15 mouse cellular contexts compared by ENCODE assay signal in the genomic region with DNA sequence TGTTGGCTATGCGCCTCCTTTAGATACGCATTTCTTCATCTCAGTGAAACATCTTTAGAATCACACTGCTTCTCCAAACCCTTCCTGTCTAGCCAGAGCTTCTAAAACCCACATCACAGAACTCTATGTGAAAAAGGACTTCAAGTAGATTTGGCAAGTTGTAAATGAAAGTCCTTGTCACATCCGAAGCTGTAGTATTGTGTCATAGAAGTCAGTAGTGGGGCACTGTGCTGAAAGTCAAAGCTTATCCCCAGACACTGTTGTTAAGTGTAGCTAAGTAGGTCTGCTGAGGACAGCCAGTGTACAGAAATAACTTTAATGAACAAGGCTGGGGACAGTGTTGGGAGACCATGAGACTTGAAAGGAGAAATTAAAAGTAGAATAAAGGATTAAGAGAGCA.
DNase-seq lines count a peak whose midpoint lies in the region; ATAC-seq and TF ChIP-seq lines count a peak whose summit lies in the region.
"Had no signal": no experiment of that assay in that cellular context is flagged by ENCODE, and none has a peak within 500 bp of the region (broad histone marks: within the 10 kb centered on the region; RNA-seq: fewer than 3 reads in every experiment).

No protein-coding gene starts in this region.

- no peak overlapping the region for H3K9ac ChIP-seq in heart, adult 2 months (ENCODE audit: low read depth, low read length)
- H3K9ac ChIP-seq in heart, embryonic 11.5 days (ENCODE audit: low read depth, low read length): no peak overlapping the region
- no peak overlapping the region for H3K9ac ChIP-seq in kidney, embryonic 15.5 days
- H3K9ac ChIP-seq: liver, embryonic 12.5 days had no signal

- intact Hi-C loops in heart, adult 2 months (cut with DNase I): loop anchor here (5.0 kb wide), 2 partner anchors 37 to 138 kb away; no protein-coding TSS in a partner anchor

- ATAC-seq in heart, embryonic 11.5 days (replicated peaks; ENCODE audit: insufficient number of reproducible peaks, low FRiP score, low TSS enrichment): no peak
- no peak for ATAC-seq in kidney, embryonic 15.5 days (replicated peaks; ENCODE audit: low FRiP score)
- ATAC-seq: liver, embryonic 12.5 days had no signal

- WGBS in heart, adult 2 months: 41% methylated on average over 3 of the region's 3 CpGs
- WGBS in heart, embryonic 11.5 days (ENCODE audit: insufficient replicate concordance): 65% methylated on average over 3 of the region's 3 CpGs
- 82% methylated on average over 3 of the region's 3 CpGs for WGBS in kidney, embryonic 15.5 days

- H3K27ac ChIP-seq in heart, adult 2 months: peak overlapping the region; percentile 68
- H3K27ac ChIP-seq in heart, embryonic 11.5 days (ENCODE audit: low read depth, low read length): no peak overlapping the region
- H3K27ac ChIP-seq in kidney, embryonic 15.5 days: peak overlapping the region; percentile 57
- H3K27ac ChIP-seq: hindbrain, embryonic 10.5 days; layer of hippocampus, adult 2 months; liver, embryonic 12.5 days had no signal

- no peak for TF ChIP-seq POLR2A in heart, adult 2 months (IDR thresholded peaks at IDR 0.05; ENCODE audit: insufficient read depth, low read depth, low read length)
- TF ChIP-seq POLR2A in brain, embryonic 14.5 days (IDR thresholded peaks at IDR 0.05; ENCODE audit: borderline replicate concordance, extremely low read depth, insufficient read depth, insufficient read length, poor library complexity, severe bottlenecking): no peak

- no peaks in the 10 kb centered on the region; the same call in 1 of the 2 replicates for H3K79me2 ChIP-seq in heart, adult 2 months (replicated peaks; ENCODE audit: control insufficient read depth, insufficient read depth, low read length)

- no peaks in the 10 kb centered on the region for H3K9me3 ChIP-seq in heart, embryonic 11.5 days (replicated peaks; ENCODE audit: control insufficient read depth, low read length)
- no peaks in the 10 kb centered on the region for H3K9me3 ChIP-seq in kidney, embryonic 15.5 days (replicated peaks)
- H3K9me3 ChIP-seq: hindbrain, embryonic 10.5 days; liver, embryonic 12.5 days had no signal

- no peaks in the 10 kb centered on the region for H3K27me3 ChIP-seq in heart, adult 2 months (ENCODE audit: control insufficient read depth, insufficient read depth, low read length)
- H3K27me3 ChIP-seq in heart, embryonic 11.5 days (ENCODE audit: control insufficient read depth, insufficient read depth, low read length): peaks cover 15% of the 10 kb centered on the region
- no peaks in the 10 kb centered on the region for H3K27me3 ChIP-seq in kidney, embryonic 15.5 days
- H3K27me3 ChIP-seq: liver, embryonic 12.5 days had no signal

- H3K4me3 ChIP-seq in heart, adult 2 months: peak overlapping the region; percentile 31; the same call in 1 of the 2 replicates
- no peak overlapping the region for H3K4me3 ChIP-seq in heart, embryonic 11.5 days (ENCODE audit: low read depth, low read length)
- no peak overlapping the region for H3K4me3 ChIP-seq in kidney, embryonic 15.5 days (replicated peaks)
- H3K4me3 ChIP-seq: hindbrain, embryonic 10.5 days; layer of hippocampus, adult 2 months; liver, embryonic 12.5 days; megakaryocyte, embryonic 14.5 days had no signal

- no peak for TF ChIP-seq EP300 in heart, adult 2 months (IDR thresholded peaks at IDR 0.05; ENCODE audit: insufficient read depth, low read depth, low read length)

- H3K4me2 ChIP-seq in heart, embryonic 11.5 days: no peak overlapping the region
- H3K4me2 ChIP-seq in kidney, embryonic 15.5 days: no peak overlapping the region
- H3K4me2 ChIP-seq: liver, embryonic 12.5 days had no signal

- TF ChIP-seq CTCF in heart, adult 2 months (IDR thresholded peaks at IDR 0.05): no peak
- no peak for TF ChIP-seq CTCF in brain, embryonic 14.5 days (IDR thresholded peaks at IDR 0.05; ENCODE audit: borderline replicate concordance, extremely low read depth, insufficient read depth, insufficient read length)

- peaks cover 13% of the 10 kb centered on the region for H3K36me3 ChIP-seq in heart, adult 2 months (ENCODE audit: control insufficient read depth, insufficient read depth, low read length)
- H3K36me3 ChIP-seq in heart, embryonic 11.5 days (ENCODE audit: control insufficient read depth, insufficient read depth, low read length): no peaks in the 10 kb centered on the region
- no peaks in the 10 kb centered on the region for H3K36me3 ChIP-seq in kidney, embryonic 15.5 days
- H3K36me3 ChIP-seq: hindbrain, embryonic 10.5 days; liver, embryonic 12.5 days had no signal

- DNase-seq in heart, adult 2 months: peak in 1 of 2 experiments; percentile 30
- DNase-seq in kidney, postnatal 10 days: no peak
- DNase-seq in brain, embryonic 14.5 days (ENCODE audit: low read depth): peak; percentile 46
- DNase-seq in heart, postnatal 4 days: peak; percentile 13
- DNase-seq in spleen, postnatal 4 days (ENCODE audit: low spot score in 2 of 2): no peak
- no peak for DNase-seq in urinary bladder, postnatal 36 days (ENCODE audit: low spot score in 2 of 2)
- DNase-seq: adrenal gland, postnatal 25 days; kidney, adult 18-20 months; thymus, postnatal 25 days had no signal

- peaks cover 28% of the 10 kb centered on the region for H3K4me1 ChIP-seq in heart, adult 2 months (ENCODE audit: control insufficient read depth, insufficient read depth, low read length)
- peaks cover 21% of the 10 kb centered on the region for H3K4me1 ChIP-seq in heart, embryonic 11.5 days (ENCODE audit: control insufficient read depth, insufficient read depth, low read length)
- H3K4me1 ChIP-seq in kidney, embryonic 15.5 days: peaks cover 59% of the 10 kb centered on the region

Comparison
In these comparisons a context has a peak if more than half of its experiments do, and no peak if none do; other contexts are left out.
1. DNase-seq: peak in brain, embryonic 14.5 days (single experiment) and heart, postnatal 4 days (single experiment); none in kidney, postnatal 10 days (single experiment), spleen, postnatal 4 days (0 of 2) and urinary bladder, postnatal 36 days (0 of 2).